Mouse (Mus musculus) heart, postnatal 0 days (tissue): ENCODE measurements at regions not wholly inside any gene's neighbourhood (a gene's known extent, or its start where the extent isn't known, plus 50 kb on each side); places are given as distances from the start of the nearest gene placed in this dataset.

Experiments
- CTCF ChIP-seq: IDR thresholded peaks from 2 replicates; pipeline ENCODE4 v1.5.1; 2016; ENCODE audit warnings: antibody characterized with exemption, control low read depth, low read depth
- EP300 ChIP-seq: IDR thresholded peaks from 2 replicates; pipeline ENCODE4 v1.6.1; 2016; ENCODE audit warnings: antibody characterized with exemption, low read depth

DNA sequence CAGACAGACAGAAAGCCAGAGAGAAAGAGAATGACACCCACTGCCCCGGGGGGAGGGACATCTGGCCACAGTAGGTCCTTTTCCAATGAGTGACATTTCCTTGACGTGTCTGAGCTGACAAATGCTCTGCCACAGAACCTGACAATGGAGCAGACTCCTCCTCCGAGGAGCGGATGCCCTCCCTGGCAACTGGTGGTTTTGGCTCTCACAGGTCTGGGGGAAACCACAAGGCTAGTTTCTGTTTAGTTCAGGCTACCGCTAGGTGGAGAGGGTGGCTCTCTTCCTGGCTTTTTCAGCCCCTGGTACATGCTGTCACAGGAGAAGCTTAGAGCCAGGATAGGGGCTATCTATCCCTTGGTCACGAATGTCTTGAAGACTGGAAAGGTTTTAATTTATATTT is 196.7 kb downstream of the Ly86 start:
- peak; percentile 72 for TF ChIP-seq CTCF
- no peak for TF ChIP-seq EP300
